Mouse (Mus musculus) G1E (cell line): ENCODE data around the gene Ripor2.

Experiments used
- CTCF ChIP-seq: IDR thresholded peaks from 2 replicates; pipeline ENCODE4 v1.5.1; 2012; ENCODE audit warnings: low read depth, low read length, inconsistent platforms, mixed read lengths
- TAL1 ChIP-seq: conservative IDR thresholded peaks from 2 replicates; pipeline ENCODE4 v1.6.1; 2012; ENCODE audit warnings: low read depth, low read length, inconsistent platforms, mixed read lengths

DNA sequence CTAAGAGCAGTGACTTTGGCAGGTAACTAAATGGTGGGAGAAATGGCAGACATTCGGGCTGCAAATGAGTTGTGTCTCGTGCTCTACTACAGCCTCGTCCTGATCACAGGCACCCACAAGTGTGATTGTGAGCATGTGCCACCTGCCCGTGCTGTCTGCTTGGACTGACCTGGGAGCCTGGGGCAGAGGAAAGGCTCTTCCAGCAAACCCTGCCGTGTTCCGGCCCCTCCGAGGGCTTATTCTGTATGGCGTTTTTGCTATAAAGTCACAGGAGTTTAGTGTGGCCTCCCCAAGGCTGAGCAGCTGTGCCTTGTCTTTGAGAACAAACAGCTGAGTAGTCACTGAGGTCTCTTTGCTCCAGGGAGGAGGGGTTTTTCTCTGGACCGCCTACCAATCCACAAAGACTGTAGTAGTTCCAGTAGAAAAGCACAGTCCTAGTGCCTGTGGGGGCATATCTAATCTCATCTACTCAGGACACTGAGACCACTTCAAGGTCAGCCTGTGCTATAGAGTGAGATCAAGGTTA, 132.4 kb downstream of the Ripor2 start:
- TF ChIP-seq TAL1 (no peak), CTCF (no peak)
